Mouse (Mus musculus) right cerebral cortex, postnatal 14 days (tissue): ENCODE measurements at regions not wholly inside any gene's neighbourhood (a gene's known extent, or its start where the extent isn't known, plus 50 kb on each side); places are given as distances from the start of the nearest gene placed in this dataset.
A peak's percentile ranks its signal among the peaks of the same experiment; 100 is the strongest.

Source experiments
- DNase-seq: peaks from one replicate; pipeline ENCODE4 v3.0.0; 2022

DNA sequence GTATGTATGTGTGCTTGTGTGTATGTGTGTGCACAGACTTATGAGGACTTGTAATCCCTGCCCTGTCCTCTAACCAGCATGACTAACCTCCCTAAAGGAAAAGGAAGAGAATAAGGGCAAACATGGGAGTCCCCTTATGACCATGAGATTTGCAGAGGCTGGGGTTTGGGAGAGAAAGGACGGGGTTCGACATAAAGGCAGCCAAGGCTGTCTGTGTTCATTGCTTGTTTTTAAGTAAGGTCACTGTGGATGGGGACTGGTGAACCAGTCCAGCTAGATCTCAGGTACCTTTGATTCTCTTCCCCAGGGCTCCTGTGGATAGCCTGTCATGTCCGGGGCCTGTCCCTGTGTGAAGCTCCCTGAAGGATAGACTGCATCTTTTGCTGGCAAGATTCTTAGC lies 55.6 kb downstream of the Irf2bp2 start:
- no peak for DNase-seq

DNA sequence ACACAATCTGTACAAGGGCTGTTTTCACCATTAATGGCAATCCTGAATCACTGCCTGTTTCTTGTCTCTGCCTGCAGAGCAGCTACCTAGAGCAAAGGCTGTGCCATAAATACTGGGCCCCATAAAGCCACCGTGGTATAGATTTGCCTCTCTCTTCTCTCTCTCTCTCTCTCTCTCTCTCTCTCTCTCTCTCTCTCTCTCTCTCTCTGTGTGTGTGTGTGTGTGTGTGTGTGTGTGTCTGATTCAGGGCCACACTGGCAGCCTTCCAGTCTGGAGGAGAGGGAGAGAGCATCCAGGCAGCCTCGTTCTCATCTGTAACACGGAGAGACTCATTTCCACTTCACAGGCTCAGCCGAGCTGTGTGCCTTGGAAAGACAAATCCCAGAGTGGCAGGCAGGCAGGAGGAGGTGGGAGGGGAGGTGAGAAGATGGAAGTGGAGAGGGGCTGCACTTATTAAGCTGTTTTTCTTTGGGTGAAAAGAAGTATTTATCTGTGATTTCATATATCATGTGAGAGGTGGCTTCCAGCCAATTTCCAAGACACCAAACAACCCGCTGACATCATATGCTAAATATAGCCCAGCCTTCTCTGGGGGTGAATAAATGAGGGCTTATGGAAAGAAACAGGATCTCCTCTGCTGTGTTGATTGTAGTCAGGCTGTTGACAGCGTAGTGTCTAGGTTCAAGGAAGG lies 56.7 kb downstream of the Irf2bp2 start:
- peak; percentile 91 for DNase-seq

DNA sequence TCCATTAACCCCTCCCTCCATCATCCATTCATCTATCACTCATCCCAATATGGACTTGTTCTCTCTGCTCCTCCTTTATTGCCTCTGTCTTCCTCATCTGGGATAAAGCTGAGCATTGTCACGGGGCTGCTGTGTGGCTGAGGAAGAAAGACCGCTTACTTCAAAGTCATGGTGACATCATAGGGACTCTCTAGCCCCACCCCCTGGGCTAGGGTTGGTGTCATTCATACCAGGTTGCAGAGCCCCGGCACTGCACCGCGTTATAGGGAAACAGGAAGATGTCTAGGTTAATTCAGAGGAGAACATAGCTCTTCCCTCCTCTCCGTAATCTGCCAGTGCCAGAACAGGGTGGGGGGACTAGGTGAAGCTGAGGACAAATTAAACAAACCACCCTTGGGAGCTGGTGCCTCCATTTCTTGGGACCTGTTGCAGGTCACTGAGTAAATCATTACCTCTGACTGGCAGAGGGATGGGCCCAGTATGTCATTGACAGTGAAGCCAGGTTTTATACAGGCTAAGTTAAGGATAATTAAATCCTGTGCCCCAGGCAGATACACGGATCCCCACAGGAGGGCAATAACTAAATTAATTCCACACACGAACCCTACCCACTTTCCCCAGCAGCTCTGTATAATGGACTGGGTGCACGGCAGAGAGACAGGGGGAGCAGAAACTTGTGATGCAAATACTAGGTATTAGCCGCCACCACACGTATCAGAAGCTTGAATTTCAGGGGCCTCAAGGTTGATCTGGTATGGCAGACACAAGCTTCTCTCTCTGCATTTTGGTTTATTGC lies 57.5 kb downstream of the Irf2bp2 start:
- DNase-seq: no peak

DNA sequence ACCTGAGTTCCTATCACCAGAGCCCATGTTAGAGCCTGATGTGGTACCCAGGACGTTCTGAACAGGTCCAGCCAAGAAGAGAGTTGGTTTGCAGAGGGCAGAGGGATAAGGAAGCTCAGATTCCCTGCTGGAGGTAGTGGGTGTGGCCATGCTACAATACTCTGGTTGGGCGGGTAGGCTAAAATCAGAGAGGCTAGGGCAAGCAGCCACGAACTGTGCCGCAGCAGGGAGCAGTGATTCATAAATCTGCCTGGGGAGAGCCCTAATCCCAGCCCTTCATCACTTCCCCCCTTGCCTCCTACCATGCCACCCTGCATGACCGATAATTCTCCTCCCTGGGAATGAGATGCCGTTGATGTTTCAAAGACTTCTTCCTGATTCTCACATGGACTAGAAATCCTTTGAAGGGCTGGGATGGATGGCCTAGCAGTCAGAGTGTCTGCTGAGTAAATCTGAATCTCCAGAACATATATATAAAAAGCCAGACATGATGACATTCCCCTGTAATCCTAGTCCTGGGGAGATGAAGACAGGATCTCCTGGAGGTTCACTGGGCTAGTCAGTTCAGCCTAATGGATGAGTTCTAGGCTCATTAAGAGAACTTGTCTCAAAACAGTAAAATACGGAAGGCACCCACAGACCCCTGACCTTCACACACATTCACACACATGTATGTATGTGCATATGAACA lies 57.6 kb upstream of the Tarbp1 start:
- DNase-seq: no peak

DNA sequence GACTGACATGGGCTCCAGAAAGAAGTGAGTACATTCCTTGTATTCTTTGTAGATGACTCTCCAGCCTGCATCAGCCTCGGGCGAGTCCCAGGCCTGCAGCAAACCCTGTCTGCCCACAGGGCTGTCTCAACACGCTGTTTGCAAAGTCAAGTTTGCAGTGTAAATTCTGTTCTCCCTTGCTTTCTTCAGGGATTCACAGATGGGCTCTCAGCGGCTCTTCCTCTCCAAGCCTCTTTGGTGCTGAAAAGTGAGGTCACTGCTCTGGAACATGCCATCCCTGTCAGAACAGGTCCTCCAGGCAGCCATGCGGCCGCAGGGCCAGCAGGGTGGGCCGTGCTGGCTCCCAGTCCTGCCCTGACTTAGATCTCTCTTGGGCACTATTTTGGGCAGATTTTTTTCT lies 56.6 kb upstream of the Tarbp1 start:
- DNase-seq: no peak

DNA sequence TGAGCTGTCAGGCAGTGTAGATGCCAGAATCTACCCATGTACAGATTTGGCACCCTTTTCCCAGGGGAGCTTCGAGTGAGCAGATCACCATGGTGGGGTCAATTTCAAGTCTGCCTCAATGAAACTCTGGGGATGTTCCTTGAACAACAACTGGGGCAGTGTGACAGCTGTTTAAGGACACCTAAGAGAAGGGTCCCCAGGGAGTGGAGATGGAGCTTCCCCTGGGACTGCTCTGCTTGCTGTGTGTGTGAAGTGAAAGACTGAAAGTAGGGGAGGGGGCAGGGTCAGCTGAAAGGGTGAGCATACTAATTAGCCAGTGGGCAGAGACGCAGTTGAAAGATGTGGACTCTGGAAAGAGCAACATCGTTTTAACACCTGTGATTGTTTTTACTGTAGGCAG lies 54.5 kb upstream of the Tarbp1 start:
- DNase-seq: no peak

DNA sequence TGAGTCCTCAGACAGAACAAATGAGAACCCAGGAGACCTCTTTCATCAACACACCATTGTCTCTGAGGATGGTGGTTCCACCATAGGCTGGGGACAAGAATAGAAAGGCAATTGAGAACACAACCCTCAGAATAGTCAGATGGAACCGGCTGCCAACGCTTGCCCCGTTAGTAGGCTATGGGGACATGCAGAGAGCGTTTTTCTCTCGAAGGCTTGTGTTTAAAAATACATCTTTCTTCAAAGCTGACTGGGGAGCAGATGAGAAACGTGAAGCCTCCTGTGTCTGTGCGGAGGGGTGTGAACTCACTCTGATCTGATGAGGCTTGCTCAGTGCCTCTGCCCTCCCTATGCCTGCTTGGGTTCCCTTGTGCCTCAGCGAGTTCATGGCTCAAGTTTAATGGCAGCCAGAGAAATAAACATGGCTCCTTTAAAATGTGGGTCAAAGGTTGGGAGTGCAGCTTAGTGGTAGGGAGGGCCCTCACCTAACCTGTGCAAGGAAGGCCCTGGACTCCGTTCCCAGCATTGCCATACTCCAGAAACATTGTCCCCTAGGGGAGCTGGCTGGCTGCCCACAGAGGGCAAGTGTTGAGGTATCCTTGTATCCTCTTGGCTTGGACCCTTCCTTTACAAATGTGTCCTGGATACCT lies 53.7 kb upstream of the Tarbp1 start:
- no peak for DNase-seq

DNA sequence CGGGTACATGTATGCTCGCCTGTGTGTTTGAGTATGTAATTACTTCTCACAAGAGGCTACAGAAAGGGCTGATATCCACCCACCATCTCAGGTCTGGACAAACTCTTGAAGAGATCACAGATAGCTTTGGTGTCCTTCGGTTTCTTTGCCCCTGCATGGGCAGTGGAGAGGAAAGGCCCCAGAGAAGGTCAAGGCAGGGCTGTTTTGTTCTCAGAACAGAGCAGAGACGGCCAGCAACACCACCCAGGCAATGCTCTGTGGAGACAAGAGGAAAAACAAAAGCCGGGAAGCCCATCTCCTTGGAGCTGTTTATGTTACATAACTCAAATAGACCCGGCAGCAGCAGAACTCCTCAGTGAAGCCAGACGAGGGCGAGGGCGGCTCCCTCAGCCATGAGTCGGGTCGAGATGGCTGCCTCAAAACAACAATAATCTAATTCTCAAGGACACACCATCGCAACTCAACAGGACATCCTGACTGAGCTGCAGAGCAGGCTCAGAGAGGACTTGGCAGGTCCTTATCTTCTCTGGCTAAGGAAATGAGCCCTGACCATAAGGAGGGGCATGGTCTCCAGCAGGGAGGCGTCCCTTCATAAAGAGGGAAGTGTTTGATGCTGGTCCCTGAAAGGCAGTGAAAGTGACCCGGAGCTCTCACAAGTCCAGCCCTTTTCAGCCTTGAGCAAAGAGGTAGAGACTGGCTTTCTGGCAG lies 52.2 kb upstream of the Tarbp1 start:
- no peak for DNase-seq

DNA sequence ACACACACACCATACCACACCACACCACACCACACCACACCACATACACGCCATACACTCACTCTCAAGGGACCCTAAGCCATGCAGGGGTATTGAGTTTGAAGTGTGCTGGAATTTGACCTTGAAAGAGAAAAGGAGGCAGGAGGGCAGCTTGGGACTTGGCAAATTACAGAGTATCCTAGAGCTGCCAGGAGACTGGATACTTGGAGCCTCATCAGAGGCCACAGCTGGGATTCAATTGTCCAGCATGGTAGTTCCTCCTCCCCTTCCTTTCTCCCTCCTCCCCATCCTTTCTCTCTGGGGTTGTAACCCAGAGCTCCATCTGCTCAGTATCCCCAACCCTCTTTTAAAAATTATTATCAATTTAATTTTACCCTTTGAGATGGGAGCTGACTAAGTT lies 50.7 kb upstream of the Tarbp1 start:
- no peak for DNase-seq
